Mouse (Mus musculus): Measurements from ENCODE around the gene Mmd2. TPM values are rescaled to one million over a fixed set of nuclear protein-coding genes. Genes with fewer than 3 reads are reported as not detected.

Gene Mmd2
- total and polyA plus RNA-seq, 2 experiments from 2014 or later: 0.08 TPM; not detected in 1

GRCm38 (mm10) chr5:142524711-142525464 lies 83.7 kb downstream of the Mmd2 start:
- Histone ChIP-seq H3K27me3 (ENCODE audit: control insufficient read depth, insufficient read depth, low read length) (no peaks in the 10 kb centered on the region), H3K9me3 (replicated peaks; ENCODE audit: control insufficient read depth, low read length) (0 out of 2 replicates have a peak, but pooled peaks cover 4% of the 10 kb centered on the region), H3K27ac (ENCODE audit: low read depth) (no peak overlapping the region), H3K4me2 (ENCODE audit: low read depth, low read length) (no peak overlapping the region), H3K9ac (replicated peaks; ENCODE audit: low read depth, low read length) (no peak overlapping the region), H3K4me1 (ENCODE audit: control insufficient read depth, insufficient read depth) (peaks cover 13% of the 10 kb centered on the region; the same call in 1 of the 2 replicates), H3K36me3 (replicated peaks; ENCODE audit: control insufficient read depth, insufficient read depth, low read length) (no peaks in the 10 kb centered on the region), H3K4me3 (ENCODE audit: low read depth, low read length) (no peak overlapping the region)
- DNase-seq (ENCODE audit: low spot score) (no peak), ATAC-seq (ENCODE audit: insufficient read depth, low read depth) (no peak; the same call in 1 of the 2 replicates)
- TF ChIP-seq CTCF (IDR thresholded peaks at IDR 0.05; ENCODE audit: low read depth) (no peak), EP300 (IDR thresholded peaks at IDR 0.05; ENCODE audit: low read depth) (no peak)
- 44% methylated on average over 8 of the region's 8 CpGs for WGBS

GRCm38 (mm10) chr5:142521195-142521866 lies 87.3 kb downstream of the Mmd2 start:
- ATAC-seq (ENCODE audit: insufficient read depth, low read depth): no peak
- H3K27ac ChIP-seq (ENCODE audit: low read depth): no peak overlapping the region
- no peak overlapping the region for H3K4me2 ChIP-seq (ENCODE audit: low read depth, low read length)

GRCm38 (mm10) chr5:142520360-142520759 lies 88.2 kb downstream of the Mmd2 start:
- Histone ChIP-seq H3K36me3 (replicated peaks; ENCODE audit: control insufficient read depth, insufficient read depth, low read length) (no peaks in the 10 kb centered on the region), H3K9me3 (replicated peaks; ENCODE audit: control insufficient read depth, low read length) (no peaks in the 10 kb centered on the region), H3K4me3 (ENCODE audit: low read depth, low read length) (no peak overlapping the region), H3K9ac (replicated peaks; ENCODE audit: low read depth, low read length) (no peak overlapping the region), H3K4me2 (ENCODE audit: low read depth, low read length) (no peak overlapping the region), H3K27me3 (ENCODE audit: control insufficient read depth, insufficient read depth, low read length) (no peaks in the 10 kb centered on the region), H3K27ac (ENCODE audit: low read depth) (no peak overlapping the region), H3K4me1 (ENCODE audit: control insufficient read depth, insufficient read depth) (peaks cover 22% of the 10 kb centered on the region)
- ATAC-seq (ENCODE audit: insufficient read depth, low read depth): no peak
- no peak for DNase-seq (ENCODE audit: low spot score)
- WGBS: 81% methylated on average over 4 of the region's 4 CpGs
- TF ChIP-seq EP300 (IDR thresholded peaks at IDR 0.05; ENCODE audit: low read depth) (no peak), CTCF (IDR thresholded peaks at IDR 0.05; ENCODE audit: low read depth) (no peak)

More at GRCm38 (mm10) chr5:142521195-142521866, 87.3 kb downstream of the Mmd2 start:
- no peak for DNase-seq (ENCODE audit: low spot score)
- peaks cover 23% of the 10 kb centered on the region for H3K4me1 ChIP-seq (ENCODE audit: control insufficient read depth, insufficient read depth)
- H3K36me3 ChIP-seq (replicated peaks; ENCODE audit: control insufficient read depth, insufficient read depth, low read length): no peaks in the 10 kb centered on the region
- no peak overlapping the region for H3K4me3 ChIP-seq (ENCODE audit: low read depth, low read length)
- TF ChIP-seq EP300 (IDR thresholded peaks at IDR 0.05; ENCODE audit: low read depth) (no peak), CTCF (IDR thresholded peaks at IDR 0.05; ENCODE audit: low read depth) (no peak)
- H3K9me3 ChIP-seq (replicated peaks; ENCODE audit: control insufficient read depth, low read length): no peaks in the 10 kb centered on the region
- 81% methylated on average over 11 of the region's 11 CpGs for WGBS
- no peaks in the 10 kb centered on the region for H3K27me3 ChIP-seq (ENCODE audit: control insufficient read depth, insufficient read depth, low read length)
- no peak overlapping the region for H3K9ac ChIP-seq (replicated peaks; ENCODE audit: low read depth, low read length)

GRCm38 (mm10) chr5:142518973-142519372 lies 89.6 kb downstream of the Mmd2 start:
- Histone ChIP-seq H3K27ac (ENCODE audit: low read depth) (peak overlapping the region; percentile 20; the same call in 1 of the 2 replicates), H3K4me3 (ENCODE audit: low read depth, low read length) (no peak overlapping the region), H3K9ac (replicated peaks; ENCODE audit: low read depth, low read length) (no peak overlapping the region), H3K4me2 (ENCODE audit: low read depth, low read length) (no peak overlapping the region), H3K27me3 (ENCODE audit: control insufficient read depth, insufficient read depth, low read length) (no peaks in the 10 kb centered on the region), H3K9me3 (replicated peaks; ENCODE audit: control insufficient read depth, low read length) (no peaks in the 10 kb centered on the region), H3K4me1 (ENCODE audit: control insufficient read depth, insufficient read depth) (peaks cover 10% of the 10 kb centered on the region; the same call in 1 of the 2 replicates), H3K36me3 (replicated peaks; ENCODE audit: control insufficient read depth, insufficient read depth, low read length) (no peaks in the 10 kb centered on the region)
- WGBS: 29% methylated on average over 6 of the region's 6 CpGs
- no peak for ATAC-seq (ENCODE audit: insufficient read depth, low read depth)
- TF ChIP-seq EP300 (IDR thresholded peaks at IDR 0.05; ENCODE audit: low read depth) (no peak), CTCF (IDR thresholded peaks at IDR 0.05; ENCODE audit: low read depth) (no peak)
- no peak for DNase-seq (ENCODE audit: low spot score)

Other genes starting within 250 kb of the Mmd2 start
- gene Foxk1, start 207.3 kb downstream of the Mmd2 start, total RNA-seq (2014; rRNA removed; ENCODE audit: low replicate concordance): 9.5 and 9.7 TPM in 2 replicates
- 1.8 and 3.5 TPM in 2 replicates for gene Foxk1, start 207.3 kb downstream of the Mmd2 start, polyA plus RNA-seq (2015; fragmentation: Nextera tagmentation; extraction: Ambion mirVana)
- gene Ap5z1, start 144.9 kb downstream of the Mmd2 start, total RNA-seq (2014; rRNA removed; ENCODE audit: low replicate concordance): 8.2 and 14.1 TPM in 2 replicates
- 3.9 and 5.7 TPM in 2 replicates for gene Ap5z1, start 144.9 kb downstream of the Mmd2 start, polyA plus RNA-seq (2015; fragmentation: Nextera tagmentation; extraction: Ambion mirVana)
- 0.39 TPM in 1 of 2 replicates, not detected in the other for gene Papolb, start 78.7 kb downstream of the Mmd2 start, total RNA-seq (2014; rRNA removed; ENCODE audit: low replicate concordance)
- 0.04 and 0.08 TPM in 2 replicates for gene Papolb, start 78.7 kb downstream of the Mmd2 start, polyA plus RNA-seq (2015; fragmentation: Nextera tagmentation; extraction: Ambion mirVana)
- gene Radil, start 57.7 kb downstream of the Mmd2 start, total RNA-seq (2014; rRNA removed; ENCODE audit: low replicate concordance): 2.6 and 2.9 TPM in 2 replicates
- 4.2 and 4.3 TPM in 2 replicates for gene Radil, start 57.7 kb downstream of the Mmd2 start, polyA plus RNA-seq (2015; fragmentation: Nextera tagmentation; extraction: Ambion mirVana)
- 37.2 and 50.8 TPM in 2 replicates for gene Wipi2, start 18.9 kb upstream of the Mmd2 start, total RNA-seq (2014; rRNA removed; ENCODE audit: low replicate concordance)
- gene Wipi2, start 18.9 kb upstream of the Mmd2 start, polyA plus RNA-seq (2015; fragmentation: Nextera tagmentation; extraction: Ambion mirVana): 19.6 and 20.7 TPM in 2 replicates
- 0.08 and 0.93 TPM in 2 replicates for gene Slc29a4, start 83.7 kb upstream of the Mmd2 start, total RNA-seq (2014; rRNA removed; ENCODE audit: low replicate concordance)
- gene Slc29a4, start 83.7 kb upstream of the Mmd2 start, polyA plus RNA-seq (2015; fragmentation: Nextera tagmentation; extraction: Ambion mirVana): 0.41 and 0.48 TPM in 2 replicates
- gene Tnrc18, start 208.9 kb upstream of the Mmd2 start, total RNA-seq (2014; rRNA removed; ENCODE audit: low replicate concordance): 69.3 and 79.0 TPM in 2 replicates
- gene Tnrc18, start 208.9 kb upstream of the Mmd2 start, polyA plus RNA-seq (2015; fragmentation: Nextera tagmentation; extraction: Ambion mirVana): 10.4 TPM in 2 replicates

All from heart, postnatal 0 days (tissue).